Mouse (Mus musculus): ENCODE measurements around the gene Scyl1. TPM values are rescaled to one million over a fixed set of nuclear protein-coding genes. Genes with fewer than 3 reads are reported as not detected.

The Scyl1 gene
- polyA plus RNA-seq, 1 experiment from 2014 or later = 83.2 TPM

GRCm38 (mm10) chr19:5781532-5781931, 10.3 kb upstream of the Scyl1 start:
- Histone ChIP-seq H3K9ac (ENCODE audit: low read length) (no peak overlapping the region), H3K36me3 (ENCODE audit: control insufficient read depth, insufficient read depth, low read length) (no peaks in the 10 kb centered on the region), H3K4me3 (ENCODE audit: low read length) (no peak overlapping the region), H3K4me1 (replicated peaks; ENCODE audit: control insufficient read depth, insufficient read depth, low read length) (peaks cover 4% of the 10 kb centered on the region), H3K9me3 (ENCODE audit: control insufficient read depth, low read length) (no peaks in the 10 kb centered on the region), H3K27ac (ENCODE audit: low read length) (peak overlapping the region; percentile 48), H3K27me3 (ENCODE audit: control insufficient read depth, insufficient read depth, low read depth, low read length) (no peaks in the 10 kb centered on the region), H3K4me2 (ENCODE audit: low read depth, low read length) (no peak overlapping the region)
- WGBS = 55% methylated on average over 6 of the region's 6 CpGs
- peak; percentile 64 for ATAC-seq (ENCODE audit: low read depth)

- H3K4me1 ChIP-seq (replicated peaks; ENCODE audit: control insufficient read depth, insufficient read depth, low read length) = peaks cover 4% of the 10 kb centered on the region; the same call in 1 of the 2 replicates
- H3K27me3 ChIP-seq (ENCODE audit: control insufficient read depth, insufficient read depth, low read depth, low read length) = no peaks in the 10 kb centered on the region
- H3K4me3 ChIP-seq (ENCODE audit: low read length) = no peak overlapping the region
- H3K36me3 ChIP-seq (ENCODE audit: control insufficient read depth, insufficient read depth, low read length) = no peaks in the 10 kb centered on the region
- no peak for ATAC-seq (ENCODE audit: low read depth)
- no peak overlapping the region for H3K27ac ChIP-seq (ENCODE audit: low read length)
- 48% methylated on average over 7 of the region's 7 CpGs for WGBS
- H3K9ac ChIP-seq (ENCODE audit: low read length) = peak overlapping the region; percentile 32; the same call in 1 of the 2 replicates
- no peak overlapping the region for H3K4me2 ChIP-seq (ENCODE audit: low read depth, low read length)
- no peaks in the 10 kb centered on the region for H3K9me3 ChIP-seq (ENCODE audit: control insufficient read depth, low read length)
Measured at GRCm38 (mm10) chr19:5780203-5780602, 9.0 kb upstream of the Scyl1 start.

GRCm38 (mm10) chr19:5778312-5778711, 7.1 kb upstream of the Scyl1 start:
- Histone ChIP-seq H3K4me3 (ENCODE audit: low read length) (no peak overlapping the region), H3K9ac (ENCODE audit: low read length) (no peak overlapping the region), H3K27ac (ENCODE audit: low read length) (no peak overlapping the region), H3K9me3 (ENCODE audit: control insufficient read depth, low read length) (no peaks in the 10 kb centered on the region), H3K36me3 (ENCODE audit: control insufficient read depth, insufficient read depth, low read length) (no peaks in the 10 kb centered on the region), H3K4me2 (ENCODE audit: low read depth, low read length) (no peak overlapping the region), H3K4me1 (replicated peaks; ENCODE audit: control insufficient read depth, insufficient read depth, low read length) (peaks cover 4% of the 10 kb centered on the region; the same call in 1 of the 2 replicates), H3K27me3 (ENCODE audit: control insufficient read depth, insufficient read depth, low read depth, low read length) (no peaks in the 10 kb centered on the region)
- no peak for ATAC-seq (ENCODE audit: low read depth)
- WGBS = 51% methylated on average over 8 of the region's 8 CpGs

GRCm38 (mm10) chr19:5777387-5778032, 6.3 kb upstream of the Scyl1 start:
- Histone ChIP-seq H3K4me1 (replicated peaks; ENCODE audit: control insufficient read depth, insufficient read depth, low read length) (peaks cover 4% of the 10 kb centered on the region; the same call in 1 of the 2 replicates), H3K27ac (ENCODE audit: low read length) (no peak overlapping the region), H3K4me2 (ENCODE audit: low read depth, low read length) (no peak overlapping the region), H3K27me3 (ENCODE audit: control insufficient read depth, insufficient read depth, low read depth, low read length) (no peaks in the 10 kb centered on the region), H3K4me3 (ENCODE audit: low read length) (no peak overlapping the region), H3K9ac (ENCODE audit: low read length) (no peak overlapping the region; the same call in 1 of the 2 replicates), H3K9me3 (ENCODE audit: control insufficient read depth, low read length) (no peaks in the 10 kb centered on the region), H3K36me3 (ENCODE audit: control insufficient read depth, insufficient read depth, low read length) (no peaks in the 10 kb centered on the region)
- 68% methylated on average over 9 of the region's 9 CpGs for WGBS
- no peak for ATAC-seq (ENCODE audit: low read depth)

GRCm38 (mm10) chr19:5770311-5770710, 908 bp downstream of the Scyl1 start:
- peaks cover 11% of the 10 kb centered on the region for H3K4me1 ChIP-seq (replicated peaks; ENCODE audit: control insufficient read depth, insufficient read depth, low read length)
- ATAC-seq (ENCODE audit: low read depth) = no peak
- no peaks in the 10 kb centered on the region for H3K27me3 ChIP-seq (ENCODE audit: control insufficient read depth, insufficient read depth, low read depth, low read length)
- peak overlapping the region; percentile 60 for H3K4me3 ChIP-seq (ENCODE audit: low read length)
- peaks cover 24% of the 10 kb centered on the region for H3K36me3 ChIP-seq (ENCODE audit: control insufficient read depth, insufficient read depth, low read length)
- H3K4me2 ChIP-seq (ENCODE audit: low read depth, low read length) = peak overlapping the region; percentile 95
- no peaks in the 10 kb centered on the region for H3K9me3 ChIP-seq (ENCODE audit: control insufficient read depth, low read length)
- peak overlapping the region; percentile 77 for H3K9ac ChIP-seq (ENCODE audit: low read length)
- WGBS = 27% methylated on average over 9 of the region's 9 CpGs
- peak overlapping the region; percentile 73 for H3K27ac ChIP-seq (ENCODE audit: low read length)

GRCm38 (mm10) chr19:5767271-5767670, 3.9 kb downstream of the Scyl1 start:
- peaks cover 42% of the 10 kb centered on the region for H3K36me3 ChIP-seq (ENCODE audit: control insufficient read depth, insufficient read depth, low read length)
- no peak for ATAC-seq (ENCODE audit: low read depth)
- H3K4me2 ChIP-seq (ENCODE audit: low read depth, low read length) = no peak overlapping the region
- WGBS = 92% methylated on average over 4 of the region's 4 CpGs
- H3K27me3 ChIP-seq (ENCODE audit: control insufficient read depth, insufficient read depth, low read depth, low read length) = no peaks in the 10 kb centered on the region
- peaks cover 11% of the 10 kb centered on the region for H3K4me1 ChIP-seq (replicated peaks; ENCODE audit: control insufficient read depth, insufficient read depth, low read length)
- H3K27ac ChIP-seq (ENCODE audit: low read length) = no peak overlapping the region
- no peak overlapping the region for H3K4me3 ChIP-seq (ENCODE audit: low read length)
- H3K9me3 ChIP-seq (ENCODE audit: control insufficient read depth, low read length) = no peaks in the 10 kb centered on the region
- H3K9ac ChIP-seq (ENCODE audit: low read length) = no peak overlapping the region

GRCm38 (mm10) chr19:5763163-5763562, 8.1 kb downstream of the Scyl1 start:
- 86% methylated on average over 6 of the region's 6 CpGs for WGBS
- Histone ChIP-seq H3K4me3 (ENCODE audit: low read length) (no peak overlapping the region), H3K9me3 (ENCODE audit: control insufficient read depth, low read length) (no peaks in the 10 kb centered on the region), H3K4me2 (ENCODE audit: low read depth, low read length) (no peak overlapping the region), H3K27me3 (ENCODE audit: control insufficient read depth, insufficient read depth, low read depth, low read length) (no peaks in the 10 kb centered on the region), H3K36me3 (ENCODE audit: control insufficient read depth, insufficient read depth, low read length) (peaks cover 65% of the 10 kb centered on the region), H3K9ac (ENCODE audit: low read length) (no peak overlapping the region), H3K4me1 (replicated peaks; ENCODE audit: control insufficient read depth, insufficient read depth, low read length) (no peaks in the 10 kb centered on the region), H3K27ac (ENCODE audit: low read length) (no peak overlapping the region)
- ATAC-seq (ENCODE audit: low read depth) = 0 out of 2 replicates have a peak, but pooled peaks have one; percentile 10

- Histone ChIP-seq H3K27ac (ENCODE audit: low read length) (no peak overlapping the region), H3K4me1 (replicated peaks; ENCODE audit: control insufficient read depth, insufficient read depth, low read length) (peaks cover 7% of the 10 kb centered on the region), H3K9ac (ENCODE audit: low read length) (no peak overlapping the region), H3K36me3 (ENCODE audit: control insufficient read depth, insufficient read depth, low read length) (peaks cover 43% of the 10 kb centered on the region), H3K4me2 (ENCODE audit: low read depth, low read length) (no peak overlapping the region), H3K9me3 (ENCODE audit: control insufficient read depth, low read length) (no peaks in the 10 kb centered on the region), H3K4me3 (ENCODE audit: low read length) (no peak overlapping the region), H3K27me3 (ENCODE audit: control insufficient read depth, insufficient read depth, low read depth, low read length) (peaks cover 5% of the 10 kb centered on the region; the same call in 1 of the 2 replicates)
- no peak for ATAC-seq (ENCODE audit: low read depth)
- WGBS = 88% methylated on average over 14 of the region's 14 CpGs
Measured at GRCm38 (mm10) chr19:5758878-5759403, 12.3 kb downstream of the Scyl1 start.

- no peak overlapping the region for H3K27ac ChIP-seq (ENCODE audit: low read length)
- ATAC-seq (ENCODE audit: low read depth) = peak; percentile 44
- H3K4me2 ChIP-seq (ENCODE audit: low read depth, low read length) = peak overlapping the region; percentile 8; the same call in 1 of the 2 replicates
- H3K36me3 ChIP-seq (ENCODE audit: control insufficient read depth, insufficient read depth, low read length) = peaks cover 46% of the 10 kb centered on the region
- H3K4me1 ChIP-seq (replicated peaks; ENCODE audit: control insufficient read depth, insufficient read depth, low read length) = peaks cover 7% of the 10 kb centered on the region
- no peaks in the 10 kb centered on the region for H3K9me3 ChIP-seq (ENCODE audit: control insufficient read depth, low read length)
- WGBS = 25% methylated on average over 35 of the region's 36 CpGs
- H3K9ac ChIP-seq (ENCODE audit: low read length) = peak overlapping the region; percentile 47; the same call in 1 of the 2 replicates
- peaks cover 5% of the 10 kb centered on the region; the same call in 1 of the 2 replicates for H3K27me3 ChIP-seq (ENCODE audit: control insufficient read depth, insufficient read depth, low read depth, low read length)
- peak overlapping the region; percentile 10; the same call in 1 of the 2 replicates for H3K4me3 ChIP-seq (ENCODE audit: low read length)
Measured at GRCm38 (mm10) chr19:5756991-5757636, 14.1 kb downstream of the Scyl1 start.
